Mouse (Mus musculus) bone marrow, adult 2 months (tissue): Measurements from ENCODE around the gene Ushbp1.

ENCODE experiments used
- CTCF ChIP-seq: fragments of 200-500 bp; IDR thresholded peaks from 2 replicates; pipeline ENCODE4 v1.5.1; 2011; ENCODE audit warnings: low read length, control low read depth; ENCODE audit not compliant: control insufficient read depth, insufficient read depth
- POLR2A ChIP-seq: fragments of 200-500 bp; IDR thresholded peaks from 2 replicates; pipeline ENCODE4 v1.6.1; 2011; ENCODE audit warnings: low read depth, mild to moderate bottlenecking, control low read depth, low read length, borderline replicate concordance; ENCODE audit not compliant: control insufficient read depth

- TF ChIP-seq CTCF = no peak
- no peak for TF ChIP-seq POLR2A
Measured at GRCm38 (mm10) chr8:71383860-71384259, 11.7 kb downstream of the Ushbp1 start.
